Mouse (Mus musculus) limb, embryonic 15.5 days (tissue): ENCODE data around the gene Gk. TPM values are rescaled to one million over a fixed set of nuclear protein-coding genes. Genes with fewer than 3 reads are reported as not detected.

ENCODE experiments used
- ATAC-seq: fragments of 200-750 bp; cut with Nextera tagmentation; 2 replicates; pipeline ENCODE4 v1.8.0; 2017; ENCODE audit warnings: low read depth, moderate TSS enrichment; ENCODE audit not compliant: insufficient number of reproducible peaks, low FRiP score, low TSS enrichment
- H3K27ac ChIP-seq: fragments of 300-500 bp; sonication (generic); 2 replicates; pipeline ENCODE4 v1.5.1; 2015; ENCODE audit warnings: moderate library complexity, mild to moderate bottlenecking, inconsistent platforms
- H3K27me3 ChIP-seq: fragments of 300-500 bp; sonication (generic); 2 replicates; pipeline ENCODE4 v1.6.1; 2015; ENCODE audit warnings: inconsistent platforms
- H3K36me3 ChIP-seq: fragments of 300-500 bp; sonication (generic); 2 replicates; pipeline ENCODE4 v1.6.1; 2015; ENCODE audit warnings: inconsistent platforms
- H3K4me1 ChIP-seq: fragments of 300-500 bp; sonication (generic); 2 replicates; pipeline ENCODE4 v1.6.1; 2015; ENCODE audit warnings: inconsistent platforms
- H3K4me2 ChIP-seq: fragments of 300-500 bp; sonication (generic); 2 replicates; pipeline ENCODE4 v1.6.1; 2015; ENCODE audit warnings: mild to moderate bottlenecking, inconsistent platforms
- H3K4me3 ChIP-seq: fragments of 300-500 bp; sonication (generic); 2 replicates; pipeline ENCODE4 v1.5.1; 2015; ENCODE audit warnings: mild to moderate bottlenecking, inconsistent platforms
- H3K9ac ChIP-seq: fragments of 300-500 bp; sonication (generic); 2 replicates; pipeline ENCODE4 v1.6.1; 2015; ENCODE audit warnings: inconsistent platforms
- H3K9me3 ChIP-seq: fragments of 300-500 bp; sonication (generic); 2 replicates; pipeline ENCODE4 v1.6.1; 2016; ENCODE audit warnings: inconsistent platforms
- WGBS: fragments of 180-500 bp; shearing (Covaris S2); methylation state at CpG from one replicate; pipeline ENCODE4 v1.1.7; 2015; 5-methylcytosine and 5-hydroxymethylcytosine counted together
- polyA plus RNA-seq: library from polyadenylated mRNA; unstranded; fragments of >200 nt; fragmentation: Nextera tagmentation; extraction: Ambion mirVana; gene quantifications from 2 replicates; pipeline ENCODE4 v1.2.1, GENCODE M21; 2015

Gk gene
- polyA plus RNA-seq: 5.6 and 6.1 TPM in 2 replicates

- 17% methylated on average over 37 of the region's 45 CpGs for WGBS
- peak; percentile 100 for ATAC-seq
- no peaks in the 10 kb centered on the region for H3K9me3 ChIP-seq
- H3K4me2 ChIP-seq: peak within 1 kb of the TSS; percentile 74
- H3K27me3 ChIP-seq: no peaks in the 10 kb centered on the region
- H3K9ac ChIP-seq: peak within 1 kb of the TSS; percentile 44
- H3K4me3 ChIP-seq: peak within 1 kb of the TSS; percentile 52
- no peaks in the 10 kb centered on the region for H3K4me1 ChIP-seq
- no peaks in the 10 kb centered on the region for H3K36me3 ChIP-seq
- H3K27ac ChIP-seq: peak within 1 kb of the TSS; percentile 90
Measured at GRCm38 (mm10) chrX:85776544-85777087, at the start of gene Gk. Gk (minus strand) TSS chrX:85776819.

GRCm38 (mm10) chrX:85804706-85805376 is 28.2 kb upstream of the Gk start:
- Histone ChIP-seq H3K9me3 (no peaks in the 10 kb centered on the region), H3K9ac (no peak overlapping the region), H3K4me1 (no peaks in the 10 kb centered on the region), H3K27ac (no peak overlapping the region), H3K27me3 (no peaks in the 10 kb centered on the region), H3K4me3 (no peak overlapping the region), H3K36me3 (no peaks in the 10 kb centered on the region), H3K4me2 (no peak overlapping the region)
- no peak for ATAC-seq
- 59% methylated on average over 4 of the region's 4 CpGs for WGBS

GRCm38 (mm10) chrX:85803006-85803405 is 26.4 kb upstream of the Gk start:
- no peaks in the 10 kb centered on the region for H3K9me3 ChIP-seq
- no peak overlapping the region for H3K9ac ChIP-seq
- H3K4me2 ChIP-seq: no peak overlapping the region
- no peaks in the 10 kb centered on the region for H3K36me3 ChIP-seq
- ATAC-seq: no peak
- H3K4me3 ChIP-seq: no peak overlapping the region
- no peak overlapping the region for H3K27ac ChIP-seq
- H3K27me3 ChIP-seq: no peaks in the 10 kb centered on the region
- no peaks in the 10 kb centered on the region for H3K4me1 ChIP-seq

- H3K27ac ChIP-seq: no peak overlapping the region
- H3K9ac ChIP-seq: no peak overlapping the region
- no peak overlapping the region for H3K4me2 ChIP-seq
- no peaks in the 10 kb centered on the region for H3K27me3 ChIP-seq
- H3K36me3 ChIP-seq: no peaks in the 10 kb centered on the region
- H3K4me1 ChIP-seq: no peaks in the 10 kb centered on the region
- H3K4me3 ChIP-seq: no peak overlapping the region
- no peak for ATAC-seq
- WGBS: 86% methylated on average over 2 of the region's 2 CpGs
- H3K9me3 ChIP-seq: no peaks in the 10 kb centered on the region
Measured at GRCm38 (mm10) chrX:85797449-85797848, 20.8 kb upstream of the Gk start.

GRCm38 (mm10) chrX:85778346-85778745 is 1.7 kb upstream of the Gk start:
- Histone ChIP-seq H3K27ac (no peak overlapping the region), H3K9me3 (no peaks in the 10 kb centered on the region), H3K4me1 (no peaks in the 10 kb centered on the region), H3K4me3 (no peak overlapping the region), H3K36me3 (no peaks in the 10 kb centered on the region), H3K9ac (no peak overlapping the region), H3K27me3 (no peaks in the 10 kb centered on the region), H3K4me2 (no peak overlapping the region)
- ATAC-seq: no peak
- 64% methylated on average over 3 of the region's 3 CpGs for WGBS

- Histone ChIP-seq H3K36me3 (no peaks in the 10 kb centered on the region), H3K4me3 (peak overlapping the region; percentile 52), H3K4me1 (no peaks in the 10 kb centered on the region), H3K4me2 (peak overlapping the region; percentile 46), H3K9ac (0 out of 2 replicates have a peak overlapping the region, but pooled peaks have one; percentile 31), H3K27ac (peak overlapping the region; percentile 90), H3K27me3 (no peaks in the 10 kb centered on the region), H3K9me3 (no peaks in the 10 kb centered on the region)
- 25% methylated on average over 17 of the region's 17 CpGs for WGBS
- ATAC-seq: no peak
Measured at GRCm38 (mm10) chrX:85777141-85777540, 522 bp upstream of the Gk start.

GRCm38 (mm10) chrX:85775879-85776543 is 608 bp downstream of the Gk start:
- no peak for ATAC-seq
- H3K27ac ChIP-seq: 0 out of 2 replicates have a peak overlapping the region, but pooled peaks have one; percentile 38

GRCm38 (mm10) chrX:85771303-85771702 is 5.3 kb downstream of the Gk start:
- ATAC-seq: no peak
- Histone ChIP-seq H3K4me1 (no peaks in the 10 kb centered on the region), H3K27me3 (no peaks in the 10 kb centered on the region), H3K36me3 (no peaks in the 10 kb centered on the region), H3K9me3 (no peaks in the 10 kb centered on the region), H3K27ac (no peak overlapping the region), H3K4me3 (no peak overlapping the region), H3K4me2 (no peak overlapping the region), H3K9ac (no peak overlapping the region)
- 71% methylated on average over 3 of the region's 3 CpGs for WGBS

More at GRCm38 (mm10) chrX:85775879-85776543, 608 bp downstream of the Gk start:
- WGBS: 25% methylated on average over 22 of the region's 22 CpGs
- Histone ChIP-seq H3K4me3 (peak overlapping the region; percentile 52), H3K36me3 (no peaks in the 10 kb centered on the region), H3K4me2 (peak overlapping the region; percentile 74), H3K9me3 (no peaks in the 10 kb centered on the region), H3K9ac (peak overlapping the region; percentile 44), H3K4me1 (no peaks in the 10 kb centered on the region), H3K27me3 (no peaks in the 10 kb centered on the region)

- WGBS: 89% methylated on average over 3 of the region's 3 CpGs
- H3K36me3 ChIP-seq: no peaks in the 10 kb centered on the region
- ATAC-seq: no peak
- no peak overlapping the region for H3K4me3 ChIP-seq
- no peak overlapping the region for H3K27ac ChIP-seq
- H3K4me2 ChIP-seq: no peak overlapping the region
- no peaks in the 10 kb centered on the region for H3K27me3 ChIP-seq
- no peak overlapping the region for H3K9ac ChIP-seq
- H3K9me3 ChIP-seq: no peaks in the 10 kb centered on the region
- no peaks in the 10 kb centered on the region for H3K4me1 ChIP-seq
Measured at GRCm38 (mm10) chrX:85770747-85771146, 5.9 kb downstream of the Gk start.

GRCm38 (mm10) chrX:85768578-85768977 is 8.0 kb downstream of the Gk start:
- Histone ChIP-seq H3K27ac (no peak overlapping the region), H3K4me3 (no peak overlapping the region), H3K27me3 (no peaks in the 10 kb centered on the region), H3K4me1 (no peaks in the 10 kb centered on the region), H3K4me2 (no peak overlapping the region), H3K36me3 (no peaks in the 10 kb centered on the region), H3K9me3 (no peaks in the 10 kb centered on the region), H3K9ac (no peak overlapping the region)
- no peak for ATAC-seq
- WGBS: 57% methylated on average over 2 of the region's 2 CpGs

GRCm38 (mm10) chrX:85756005-85756404 is 20.6 kb downstream of the Gk start:
- Histone ChIP-seq H3K9me3 (no peaks in the 10 kb centered on the region), H3K4me1 (no peaks in the 10 kb centered on the region), H3K27me3 (no peaks in the 10 kb centered on the region), H3K27ac (no peak overlapping the region), H3K4me2 (no peak overlapping the region), H3K36me3 (no peaks in the 10 kb centered on the region), H3K9ac (no peak overlapping the region), H3K4me3 (no peak overlapping the region)
- no peak for ATAC-seq
- 60% methylated on average over 3 of the region's 3 CpGs for WGBS

GRCm38 (mm10) chrX:85743837-85744236 is 32.8 kb downstream of the Gk start:
- Histone ChIP-seq H3K9ac (no peak overlapping the region), H3K4me1 (no peaks in the 10 kb centered on the region), H3K4me2 (no peak overlapping the region), H3K9me3 (no peaks in the 10 kb centered on the region), H3K36me3 (no peaks in the 10 kb centered on the region), H3K27me3 (no peaks in the 10 kb centered on the region), H3K27ac (no peak overlapping the region), H3K4me3 (no peak overlapping the region)
- WGBS: 79% methylated on average over 3 of the region's 3 CpGs
- no peak for ATAC-seq
